Mouse (Mus musculus) T-cell, adult 2 months (primary cell): ENCODE measurements around the gene R3hdm4.
"Not testable (repeated sequence)": the region's sequence is repeated elsewhere in the genome, so short reads cannot be mapped to it uniquely, and the experiment has no call there.

ENCODE experiments used
- DNase-seq: peaks from one replicate; pipeline ENCODE4 v3.0.0; 2022; ENCODE audit warnings: low spot score

R3hdm4 gene

DNA sequence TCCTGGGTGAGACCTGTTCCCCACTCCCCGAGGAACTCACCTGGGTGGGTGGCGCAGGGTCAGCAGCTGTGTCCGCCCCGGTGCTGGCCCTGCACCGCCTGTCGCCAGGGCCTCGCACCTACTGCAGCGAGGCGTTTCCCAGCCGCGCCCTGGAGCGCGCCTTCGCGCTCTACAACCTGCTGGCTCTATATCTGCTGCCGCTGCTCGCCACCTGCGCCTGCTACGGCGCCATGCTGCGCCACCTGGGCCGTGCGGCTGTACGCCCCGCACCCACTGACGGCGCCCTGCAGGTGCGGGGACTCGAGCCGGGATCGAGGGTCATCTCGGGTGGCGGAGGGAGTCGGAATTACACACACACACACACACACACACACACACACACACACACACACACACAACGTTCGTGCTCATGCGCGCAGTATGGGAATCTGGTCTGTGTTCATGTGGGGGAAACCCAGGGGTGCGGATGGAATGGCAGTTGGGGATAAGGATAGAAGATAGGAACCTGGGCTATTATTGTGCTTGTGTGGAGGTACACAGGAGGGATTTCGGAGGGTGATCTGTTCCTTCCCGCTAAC is at the start of gene R3hdm4:
TSS of gene R3hdm4 (minus strand) at position 251 of the 578 bp plus-strand sequence.
- DNase-seq: no peak

DNA sequence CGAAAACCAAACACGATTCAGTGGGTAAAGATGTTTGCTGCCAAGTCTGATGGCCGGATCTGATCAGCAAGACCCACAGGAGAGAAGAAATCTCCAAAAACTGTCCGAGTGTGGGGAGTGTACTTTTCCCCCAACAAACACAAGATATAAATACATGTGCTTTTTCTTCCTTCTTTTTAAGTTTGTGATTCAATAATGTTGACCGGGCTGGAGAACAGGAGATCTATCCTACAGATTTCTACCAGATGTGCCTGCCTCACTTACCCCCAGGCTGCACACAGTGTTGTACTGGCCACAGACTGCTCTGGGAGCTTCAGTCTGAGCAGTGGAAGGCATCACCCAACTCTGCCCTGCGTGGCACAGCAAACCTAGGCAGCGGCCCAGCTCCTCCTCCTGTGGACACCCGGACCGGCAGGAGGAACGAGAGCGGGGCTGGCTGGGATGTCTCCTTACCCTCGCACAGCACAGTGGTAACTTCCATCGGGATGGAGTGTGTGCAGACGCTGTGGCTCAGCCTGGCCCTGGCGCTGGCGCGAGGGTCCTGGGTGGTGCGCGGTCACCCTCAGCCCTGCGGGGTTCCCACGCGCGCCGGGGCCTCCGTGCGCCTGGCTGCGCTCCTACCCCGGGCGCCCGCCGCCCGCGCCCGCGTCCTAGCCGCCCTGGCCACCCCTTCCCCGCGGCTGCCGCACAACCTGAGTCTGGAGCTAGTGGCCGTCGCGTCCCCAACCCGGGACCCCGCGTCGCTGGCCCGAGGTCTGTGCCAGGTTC is 49.6 kb upstream of the R3hdm4 start, which contains the start of gene Grin3b:
TSS of gene Grin3b (plus strand) at position 301 of the 768 bp plus-strand sequence.
- DNase-seq: no peak

DNA sequence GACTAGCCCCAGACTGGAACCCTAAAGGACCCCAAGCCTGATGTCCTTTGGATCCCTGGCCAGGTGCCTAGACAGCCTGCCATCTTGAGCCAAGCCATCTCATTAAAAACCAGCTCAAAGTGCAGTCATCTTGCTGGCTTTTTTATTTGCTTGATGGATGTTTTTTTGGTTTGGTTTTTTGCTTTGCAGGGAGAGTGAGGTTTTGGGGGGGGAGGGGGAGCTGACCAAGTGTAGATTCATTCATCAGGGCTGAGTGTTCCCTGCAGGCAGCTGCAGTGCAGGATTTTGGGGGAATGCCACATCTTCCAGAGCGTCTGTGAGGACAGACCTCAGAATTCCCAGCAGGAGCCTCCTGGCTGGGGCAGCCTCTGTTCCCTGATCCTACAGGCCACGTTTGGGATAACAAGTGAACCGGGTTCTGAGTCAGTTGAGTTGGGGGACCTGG is 48.1 kb upstream of the R3hdm4 start:
- DNase-seq: no peak

DNA sequence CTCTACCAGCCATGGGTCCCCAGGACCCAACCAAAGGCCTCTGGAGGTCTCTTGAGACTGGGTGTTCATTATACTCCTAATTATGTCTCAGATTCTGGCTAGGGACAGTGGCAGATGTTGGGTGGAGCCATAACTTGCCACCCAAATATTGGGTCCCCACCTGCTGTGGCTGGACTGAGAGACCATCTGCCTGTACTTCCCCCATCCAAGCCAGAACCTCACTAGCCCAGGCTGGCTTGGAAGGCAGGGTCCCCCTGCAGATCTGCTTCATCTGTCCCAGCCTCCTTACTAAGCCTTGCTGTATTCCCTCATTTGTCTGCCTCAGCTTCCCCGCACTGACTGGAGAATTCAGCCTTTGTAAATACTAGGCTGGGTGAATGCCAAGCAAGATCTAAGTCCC is 47.2 kb upstream of the R3hdm4 start:
- DNase-seq: no peak

DNA sequence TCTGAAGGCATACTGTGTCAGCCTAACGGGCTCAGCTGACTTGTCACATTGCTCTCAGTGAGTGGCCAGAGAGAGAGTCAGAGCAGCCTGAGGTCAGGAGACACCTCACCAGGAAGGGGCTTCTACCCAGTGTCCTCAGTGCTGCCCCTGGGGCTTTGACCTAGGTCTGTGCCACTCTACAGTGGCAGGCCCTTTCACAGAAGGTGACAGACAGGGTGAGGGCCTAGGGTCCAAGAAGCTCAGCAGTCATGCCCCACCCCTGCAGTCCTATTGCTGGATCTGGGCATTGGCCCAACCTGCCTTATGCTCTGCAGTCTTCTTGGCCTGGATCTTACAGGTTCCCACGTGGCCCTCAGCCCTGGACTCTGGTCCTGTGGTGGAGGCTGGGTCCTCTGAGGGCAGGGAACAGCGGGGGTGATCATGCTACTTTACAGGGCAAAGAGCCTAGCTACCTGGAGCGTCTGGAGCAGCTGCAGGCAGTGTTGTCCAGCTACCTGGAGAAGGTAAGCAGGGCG is 45.9 kb upstream of the R3hdm4 start:
- DNase-seq: no peak

DNA sequence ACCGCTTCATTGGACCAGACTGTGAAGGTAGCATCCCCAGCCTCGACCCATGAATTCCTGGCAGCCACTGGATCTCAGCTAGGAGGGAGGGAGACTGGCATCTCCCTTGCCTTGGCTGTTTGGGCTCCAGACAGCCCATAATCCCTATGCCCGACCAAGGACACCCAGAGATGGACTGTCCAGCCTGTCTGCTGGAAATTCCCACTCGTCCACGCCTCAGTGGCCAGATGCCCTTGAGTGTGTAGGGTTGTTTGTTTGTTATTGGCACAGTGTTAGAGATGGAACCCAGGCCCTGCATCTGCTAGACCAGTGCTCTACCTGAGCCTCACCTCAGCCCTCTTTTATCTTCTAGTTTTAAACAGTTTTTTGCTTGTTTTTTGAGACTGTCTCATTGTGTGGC is 44.3 kb upstream of the R3hdm4 start:
- DNase-seq: no peak

DNA sequence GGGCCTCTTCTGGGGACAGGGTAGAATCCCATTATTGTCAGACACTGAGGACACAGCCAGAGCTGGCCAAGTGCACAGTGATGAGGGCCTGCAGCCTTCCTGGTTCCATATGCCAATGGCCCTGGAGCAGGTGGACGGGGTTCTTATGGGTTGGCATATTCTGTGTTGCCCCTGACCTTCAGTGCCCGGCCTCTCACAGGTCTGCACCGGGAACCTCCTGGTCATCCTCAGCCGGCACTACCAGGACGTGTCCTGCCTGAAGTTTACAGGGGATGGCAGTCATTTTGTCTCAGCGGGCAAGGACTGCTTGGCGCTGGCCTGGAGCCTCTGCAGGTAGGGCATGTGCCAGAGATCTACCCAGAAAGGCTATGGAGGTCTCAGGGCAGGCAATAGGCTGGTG is 43.7 kb upstream of the R3hdm4 start:
- DNase-seq: no peak

DNA sequence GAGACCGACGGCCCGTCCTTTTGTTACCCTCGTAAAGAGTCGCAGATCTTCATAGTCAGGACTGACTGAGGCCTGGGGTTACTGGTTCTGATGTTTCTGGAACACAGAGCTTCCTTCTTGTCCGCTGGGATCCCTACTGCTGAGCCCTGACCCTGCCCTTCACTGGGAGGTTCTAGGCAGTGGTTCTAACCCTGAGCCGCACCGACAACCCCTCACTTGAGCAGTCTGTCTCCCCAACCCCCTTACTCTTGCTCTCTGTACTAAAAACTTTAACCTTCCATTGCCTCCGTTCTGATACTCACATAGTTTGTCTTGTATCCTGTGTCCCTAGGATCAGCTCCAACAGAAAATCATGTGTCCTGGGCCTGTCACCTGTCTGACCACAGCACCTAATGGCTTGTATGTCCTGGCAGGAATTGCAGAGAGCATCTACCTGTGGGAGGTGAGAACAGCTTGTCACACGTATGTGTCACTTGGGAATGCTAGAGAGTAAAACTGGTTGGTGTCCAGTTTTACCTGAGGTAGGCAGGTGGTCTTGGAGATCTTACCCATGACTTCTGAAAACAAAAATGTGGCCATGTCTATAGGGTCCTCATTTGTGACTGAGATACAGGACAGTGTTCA is 39.8 kb upstream of the R3hdm4 start:
- no peak for DNase-seq

DNA sequence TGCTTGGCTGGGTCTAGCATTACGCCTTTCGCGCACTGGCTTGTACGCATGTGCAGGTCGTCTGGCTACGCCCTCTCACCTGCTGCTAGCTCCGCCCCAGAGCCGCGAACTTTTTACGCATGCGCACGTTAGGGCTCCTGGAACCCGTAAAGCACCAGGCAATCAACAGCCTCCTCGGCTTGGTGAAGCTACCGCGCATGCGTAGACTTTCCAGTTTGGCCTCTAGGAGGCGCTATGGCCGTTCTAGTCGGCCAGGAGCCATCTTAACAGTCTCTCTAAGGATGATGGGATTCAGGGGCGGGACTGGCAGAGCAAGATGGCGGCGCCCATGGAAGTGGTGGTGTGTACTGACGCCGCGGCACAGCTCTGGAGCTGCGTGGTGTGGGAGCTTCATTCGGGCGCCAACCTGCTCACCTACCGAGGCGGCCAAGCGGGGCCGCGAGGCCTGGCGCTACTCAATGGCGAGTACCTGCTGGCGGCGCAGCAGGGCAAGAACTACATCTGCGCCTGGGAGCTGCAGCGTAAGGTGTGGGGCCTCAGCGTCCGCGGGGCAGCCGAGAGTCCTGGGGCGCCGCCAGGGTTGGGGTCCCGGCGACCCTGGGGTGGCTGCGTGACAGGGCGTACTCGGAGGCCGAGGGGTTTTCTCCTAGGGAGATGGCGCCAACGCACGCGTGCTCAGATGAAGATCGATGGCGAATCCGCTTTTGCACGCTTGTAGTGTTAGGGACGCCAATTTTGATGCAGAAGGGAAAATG is 39.0 kb upstream of the R3hdm4 start, which contains the start of gene Wdr18:
TSS of gene Wdr18 (plus strand) at position 306 of the 755 bp plus-strand sequence.
- peak; percentile 100 for DNase-seq

DNA sequence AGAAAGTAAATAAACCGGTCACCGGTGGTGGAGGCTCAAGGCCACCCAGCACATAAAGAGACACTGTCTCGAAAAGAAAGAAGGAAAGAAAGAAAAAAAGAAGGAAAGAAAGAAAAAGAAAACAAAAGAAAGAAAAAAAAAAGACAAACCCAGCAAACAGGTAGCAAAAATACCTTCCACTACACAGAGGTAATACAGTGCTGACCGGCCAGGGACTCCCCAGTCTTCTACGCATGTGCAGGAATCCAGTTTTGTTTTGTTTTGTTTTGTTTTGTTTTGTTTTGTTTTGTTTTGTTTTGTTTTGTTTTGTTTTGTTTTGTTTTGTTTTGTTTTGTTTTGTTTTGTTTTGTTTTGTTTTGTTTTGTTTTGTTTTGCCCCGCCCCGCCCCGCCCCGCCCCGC is 38.4 kb upstream of the R3hdm4 start:
- not testable (repeated sequence) for DNase-seq

DNA sequence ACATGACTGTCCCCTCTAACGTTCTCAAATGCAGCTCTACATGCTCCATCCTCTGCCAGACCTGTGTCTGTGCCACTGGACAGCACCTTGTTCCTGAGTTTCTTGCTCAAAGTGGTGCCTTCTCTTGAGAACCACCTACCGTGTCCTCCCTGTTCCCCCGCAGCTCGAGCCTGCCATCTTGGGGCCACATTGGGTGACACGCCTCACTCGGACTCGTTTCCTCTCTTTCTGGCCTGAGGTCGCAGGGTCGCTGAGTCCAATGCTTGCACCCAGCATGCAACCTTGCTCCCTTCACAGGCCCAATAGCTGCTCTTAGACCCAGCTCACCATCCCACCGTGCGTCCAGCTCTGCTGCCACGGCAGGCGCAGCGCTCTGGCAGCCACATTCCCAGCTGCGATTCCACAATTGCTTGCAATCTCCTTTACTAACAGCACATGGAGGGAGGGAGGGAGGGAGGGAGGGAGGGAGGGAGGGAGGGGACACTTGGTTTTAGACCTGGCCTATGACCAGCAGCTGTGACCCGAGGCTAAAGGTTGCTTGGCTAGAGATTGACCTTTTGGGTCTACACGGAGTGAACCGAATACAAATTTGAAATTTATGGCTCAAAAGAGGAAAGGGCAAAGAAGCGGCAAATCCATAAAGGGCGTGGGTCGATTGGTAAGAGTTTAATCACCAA is 37.3 kb upstream of the R3hdm4 start:
- DNase-seq: peak; percentile 72

DNA sequence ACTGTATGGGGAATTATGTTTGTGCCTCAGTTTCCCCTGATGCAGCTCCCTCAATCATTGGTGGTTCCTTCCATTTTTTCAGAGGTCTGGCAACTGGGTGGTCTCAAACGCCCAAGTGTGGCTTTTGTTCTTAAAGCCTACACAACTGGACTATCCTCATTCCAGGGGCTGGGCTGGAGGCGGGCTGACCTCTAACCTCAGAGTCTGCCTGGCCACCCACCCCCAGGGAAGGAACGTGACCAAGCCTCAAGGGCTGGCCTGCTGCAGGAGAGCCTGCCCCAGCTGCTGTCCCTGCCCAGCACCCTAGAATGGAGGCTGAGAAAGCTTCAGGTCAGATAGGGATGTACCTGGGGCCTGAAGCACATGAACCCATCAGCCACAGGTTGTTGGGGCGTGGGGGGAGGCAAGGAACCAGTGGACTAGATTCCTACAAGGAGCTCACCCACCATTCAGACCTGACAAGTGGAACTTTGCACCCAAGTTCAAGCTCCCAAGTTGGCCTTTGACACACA is 35.7 kb upstream of the R3hdm4 start:
- no peak for DNase-seq

DNA sequence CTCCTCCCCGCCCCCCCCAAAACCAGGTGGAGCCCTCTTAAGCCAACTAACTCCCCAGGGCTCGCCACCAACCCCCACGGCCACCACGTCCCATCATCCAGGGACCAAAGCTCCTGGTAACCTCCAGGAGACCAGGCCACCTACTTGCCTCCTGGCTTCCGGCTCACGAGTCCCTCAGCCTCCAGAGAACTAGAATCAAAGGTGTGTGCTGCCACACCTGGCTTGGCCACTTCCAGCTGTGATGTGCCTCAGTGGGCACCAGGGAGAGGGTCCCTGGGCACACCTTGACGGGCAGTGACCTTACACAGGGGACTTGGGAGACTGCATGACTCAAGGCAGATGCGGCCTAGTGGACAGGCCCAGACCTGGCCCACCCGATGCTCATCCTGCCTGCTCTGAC is 34.7 kb upstream of the R3hdm4 start:
- DNase-seq: no peak

DNA sequence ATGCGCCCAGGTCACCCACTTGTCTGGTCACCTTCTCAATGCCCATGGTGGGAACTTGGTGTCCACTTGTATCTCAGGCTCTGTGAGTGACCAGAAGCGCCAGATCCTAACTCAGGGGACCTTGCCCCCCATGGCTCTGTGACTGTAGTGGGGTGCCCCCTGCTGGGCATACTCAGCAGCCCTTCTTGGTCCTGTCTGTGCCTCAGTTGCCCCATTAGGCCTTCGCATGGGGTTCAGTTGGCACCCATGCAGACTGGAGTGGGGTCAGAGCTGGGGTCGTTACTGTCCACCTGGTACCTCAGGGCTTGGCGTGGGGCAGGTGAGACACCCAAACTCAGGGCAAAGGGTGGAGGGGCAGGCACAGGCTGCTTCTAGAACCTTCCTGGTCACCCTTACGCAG is 32.9 kb upstream of the R3hdm4 start:
- DNase-seq: peak; percentile 18

DNA sequence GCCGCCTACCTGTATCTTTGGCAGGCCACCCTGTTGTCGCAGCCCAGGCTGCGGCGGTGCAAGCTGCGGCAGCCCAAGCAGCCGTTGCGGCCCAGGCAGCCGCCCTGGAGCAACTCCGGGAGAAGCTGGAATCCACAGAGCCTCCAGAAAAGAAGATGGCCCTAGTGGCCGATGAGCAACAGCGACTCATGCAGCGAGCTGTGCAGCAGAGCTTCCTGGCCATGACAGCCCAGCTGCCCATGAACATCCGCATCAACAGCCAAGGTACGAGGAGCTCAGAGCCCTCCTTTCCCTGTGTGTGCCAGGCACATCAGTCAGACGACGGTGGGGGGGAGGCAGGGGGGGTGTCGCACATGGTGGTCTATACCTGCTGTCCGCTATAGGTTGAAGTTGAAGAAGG is 29.7 kb upstream of the R3hdm4 start:
- no peak for DNase-seq

DNA sequence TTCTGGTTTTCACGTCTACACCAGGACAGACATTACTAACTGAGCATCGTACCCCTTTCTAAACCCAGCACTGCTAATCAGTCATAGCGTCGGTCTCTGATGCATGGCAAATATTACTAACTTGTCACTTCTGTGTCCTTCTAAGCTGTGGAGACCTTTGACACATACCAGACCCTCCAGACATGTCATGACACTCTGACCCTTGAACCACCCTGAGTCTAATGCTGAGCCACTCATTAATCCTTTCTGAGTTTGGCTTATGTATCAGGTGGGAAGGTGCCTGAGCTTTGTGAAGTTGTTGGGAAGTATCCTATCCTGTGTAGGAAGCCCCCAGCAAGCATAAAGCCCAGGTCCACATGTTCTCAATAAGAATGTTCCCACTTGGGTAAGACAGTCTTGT is 28.9 kb upstream of the R3hdm4 start:
- no peak for DNase-seq

DNA sequence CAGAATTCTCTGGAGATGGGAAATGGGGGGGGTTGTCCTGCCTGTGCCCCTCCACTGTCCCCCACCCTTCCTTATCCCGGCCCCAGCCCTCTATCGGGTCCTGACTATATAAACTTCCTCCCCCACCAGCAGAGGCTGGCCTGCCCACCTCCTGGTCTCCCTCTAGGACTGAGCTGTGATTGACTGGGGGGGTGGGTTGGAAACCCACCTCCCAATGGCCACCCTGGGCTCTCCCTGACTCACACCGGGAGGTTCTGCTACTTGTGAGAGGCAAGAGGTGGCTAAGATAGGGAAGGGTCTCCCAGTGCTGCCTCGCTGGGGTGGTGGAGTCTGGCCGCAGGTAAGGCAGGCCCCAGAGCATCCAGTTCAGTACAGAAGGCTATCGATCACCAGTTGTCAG is 26.5 kb upstream of the R3hdm4 start:
- DNase-seq: no peak

DNA sequence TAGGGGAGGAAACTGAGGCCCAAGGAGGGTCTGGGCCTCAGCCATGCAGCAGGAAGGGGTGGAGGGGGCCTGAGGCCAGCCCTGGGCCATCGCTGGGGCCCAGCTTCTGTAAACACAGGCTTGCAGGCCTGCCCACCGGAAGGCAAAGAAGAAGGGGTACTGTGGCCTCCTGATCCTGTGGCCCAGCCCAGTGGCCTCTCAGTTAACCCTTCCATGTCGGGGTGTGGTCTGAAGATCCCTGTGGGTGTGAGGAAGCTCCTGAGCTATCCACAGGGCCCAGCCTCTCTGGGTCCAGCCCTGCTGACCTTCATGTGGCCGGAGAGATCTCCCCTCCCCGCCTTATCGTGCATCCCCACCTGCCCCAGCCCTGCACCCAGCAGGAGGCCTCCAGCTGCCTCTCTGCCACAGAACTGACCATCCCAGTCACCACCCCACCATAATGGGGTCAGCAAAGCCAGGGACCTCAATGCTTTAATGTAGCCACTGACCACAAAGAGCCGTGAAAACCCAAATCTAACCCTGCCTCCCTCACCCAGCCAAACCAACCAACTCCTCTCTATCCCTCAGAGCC is 25.8 kb upstream of the R3hdm4 start:
- no peak for DNase-seq

DNA sequence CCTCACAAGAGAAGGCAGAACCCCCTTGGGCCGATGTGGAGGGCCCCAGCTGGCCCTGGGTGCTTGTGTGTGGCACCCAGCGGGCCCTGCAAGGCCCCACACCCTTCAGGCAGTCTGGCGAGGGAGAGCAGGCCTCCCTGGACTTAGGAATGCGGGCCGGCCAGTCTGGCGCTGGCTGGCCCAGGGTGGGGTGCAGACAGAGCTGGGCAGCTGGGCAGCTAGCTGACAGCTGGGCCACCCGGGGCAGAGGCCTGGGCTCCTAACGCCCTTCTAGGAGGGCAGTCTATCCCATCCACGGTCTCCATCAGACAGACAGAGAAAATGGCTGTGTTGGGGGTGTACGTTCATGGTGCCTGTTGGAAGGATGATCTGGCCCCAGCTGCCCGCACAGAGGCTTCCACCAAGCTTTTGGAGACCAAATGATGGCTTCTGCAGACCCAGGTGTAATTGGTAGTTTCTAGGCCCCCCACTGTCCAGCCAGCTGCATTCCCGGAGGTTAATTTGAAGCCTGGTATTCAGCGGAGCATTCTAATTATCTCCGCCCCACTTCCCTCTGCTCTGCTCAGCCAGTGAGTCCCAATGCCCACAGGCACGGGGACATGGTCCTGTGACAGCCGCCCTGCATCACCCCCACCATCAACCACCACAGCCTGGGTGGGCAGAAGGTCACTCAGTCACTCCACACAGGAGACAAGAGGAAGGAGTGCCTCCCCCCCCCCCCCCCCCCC is 24.7 kb upstream of the R3hdm4 start:
- no peak for DNase-seq

DNA sequence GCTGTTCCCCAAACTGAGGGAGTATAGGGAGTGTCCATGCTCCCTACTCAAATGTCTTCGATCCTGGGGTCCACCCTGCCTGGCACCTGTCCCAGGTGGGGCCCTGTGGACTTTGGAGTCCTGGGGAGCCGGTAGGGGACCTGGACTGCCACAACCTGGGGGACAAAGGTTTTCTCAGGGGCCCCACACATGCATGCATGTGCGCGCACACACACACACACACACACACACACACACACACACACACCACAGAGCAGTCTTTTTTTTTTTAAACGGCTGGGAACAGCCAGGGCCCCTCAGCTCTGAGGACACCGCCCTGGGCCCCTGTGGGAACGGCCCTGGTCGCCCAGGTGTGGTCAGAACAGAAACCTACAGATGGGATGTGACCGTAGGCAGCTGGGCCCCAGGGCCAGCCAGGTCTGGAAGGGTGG is 22.5 kb upstream of the R3hdm4 start:
- DNase-seq: no peak
